Mouse (Mus musculus) forebrain, postnatal 0 days (tissue): ENCODE data around the gene Vsx1. TPM values are rescaled to one million over a fixed set of nuclear protein-coding genes. Genes with fewer than 3 reads are reported as not detected.

Source experiments
- ATAC-seq: fragments of 200-750 bp; cut with Nextera tagmentation; 2 replicates; pipeline ENCODE4 v1.8.0; 2017; ENCODE audit warnings: mild to moderate bottlenecking, moderate library complexity
- DNase-seq: peaks from one replicate; pipeline ENCODE4 v3.0.0-alpha.2; 2015
- H3K27ac ChIP-seq: fragments of 300-500 bp; sonication (generic); 2 replicates; pipeline ENCODE4 v1.5.1; 2014; ENCODE audit warnings: low read depth, mild to moderate bottlenecking, antibody characterized with exemption, low read length, moderate library complexity, mixed read lengths
- H3K27me3 ChIP-seq: fragments of 300-500 bp; sonication (generic); 2 replicates; pipeline ENCODE4 v1.6.1; 2014; ENCODE audit warnings: mild to moderate bottlenecking, low read length, mixed read lengths; ENCODE audit not compliant: insufficient read depth
- H3K36me3 ChIP-seq: fragments of 300-500 bp; sonication (generic); 2 replicates; pipeline ENCODE4 v1.6.1; 2014; ENCODE audit warnings: mild to moderate bottlenecking, moderate library complexity; ENCODE audit not compliant: insufficient read depth
- H3K4me1 ChIP-seq: fragments of 300-500 bp; sonication (generic); 2 replicates; pipeline ENCODE4 v1.6.1; 2014; ENCODE audit warnings: antibody characterized with exemption; ENCODE audit not compliant: insufficient read depth
- H3K4me2 ChIP-seq: fragments of 300-500 bp; sonication (generic); 2 replicates; pipeline ENCODE4 v1.6.1; 2014; ENCODE audit warnings: low read depth, mild to moderate bottlenecking, moderate library complexity
- H3K4me3 ChIP-seq: fragments of 300-500 bp; sonication (generic); 2 replicates; pipeline ENCODE4 v1.5.1; 2014; ENCODE audit warnings: low read depth, low read length, mixed read lengths
- H3K9ac ChIP-seq: fragments of 300-500 bp; sonication (generic); 2 replicates; pipeline ENCODE4 v1.6.1; 2014; ENCODE audit warnings: mild to moderate bottlenecking
- H3K9me3 ChIP-seq: fragments of 300-500 bp; sonication (generic); 2 replicates; pipeline ENCODE4 v1.6.1; 2016; ENCODE audit warnings: low read length
- CTCF ChIP-seq: sonication (generic); IDR thresholded peaks from 2 replicates; pipeline ENCODE4 v1.5.1; 2016; ENCODE audit warnings: antibody characterized with exemption, control low read depth, low read depth
- WGBS: fragments of 180-500 bp; shearing (Covaris S2); extraction: QIAGEN DNeasy Blood & Tissue Kit; methylation state at CpG from one replicate; pipeline ENCODE4 v1.1.7; 2014; 5-methylcytosine and 5-hydroxymethylcytosine counted together
- polyA plus RNA-seq: library from polyadenylated mRNA; unstranded; fragments of >200 nt; fragmentation: Nextera tagmentation; extraction: Ambion mirVana; gene quantifications from 2 replicates; pipeline ENCODE4 v1.2.1, GENCODE M21; 2015
- total RNA-seq: library from RNA; depleted of rRNA; stranded (reverse); fragments of >200 nt; gene quantifications from 2 replicates; pipeline ENCODE4 v1.2.3, GENCODE M21; 2014

The Vsx1 gene
- total and polyA plus RNA-seq, 2 experiments from 2014 or later: 0.13 TPM; not detected in 1

- peak within 1 kb of the TSS; percentile 60 for H3K9ac ChIP-seq
- H3K4me2 ChIP-seq: peak within 1 kb of the TSS; percentile 93
- H3K9me3 ChIP-seq: no peaks in the 10 kb centered on the region
- H3K36me3 ChIP-seq: no peaks in the 10 kb centered on the region
- ATAC-seq (peak; percentile 68), DNase-seq (peak; percentile 52)
- H3K4me1 ChIP-seq: peaks cover 17% of the 10 kb centered on the region; the same call in 1 of the 2 replicates
- peak within 1 kb of the TSS; percentile 69 for H3K27ac ChIP-seq
- H3K4me3 ChIP-seq: peak within 1 kb of the TSS; percentile 66
- no peak for TF ChIP-seq CTCF
- WGBS: 3% methylated on average over 59 of the region's 61 CpGs
- no peaks in the 10 kb centered on the region for H3K27me3 ChIP-seq
Observed at GRCm38 (mm10) chr2:150667820-150668766, 21.1 kb downstream of the Vsx1 start, which contains the start of gene Acss1. TSS of gene Acss1 (minus strand) at chr2:150668500.

GRCm38 (mm10) chr2:150667065-150667819 is 21.9 kb downstream of the Vsx1 start:
- ATAC-seq: peak; percentile 60
- DNase-seq: peak; percentile 58
- WGBS: 3% methylated on average over 17 of the region's 17 CpGs
- no peaks in the 10 kb centered on the region for H3K9me3 ChIP-seq
- peaks cover 20% of the 10 kb centered on the region; the same call in 1 of the 2 replicates for H3K4me1 ChIP-seq
- no peaks in the 10 kb centered on the region for H3K36me3 ChIP-seq
- H3K4me2 ChIP-seq: peak overlapping the region; percentile 93
- H3K9ac ChIP-seq: peak overlapping the region; percentile 60
- no peak for TF ChIP-seq CTCF
- peak overlapping the region; percentile 66 for H3K4me3 ChIP-seq
- no peaks in the 10 kb centered on the region for H3K27me3 ChIP-seq
- H3K27ac ChIP-seq: peak overlapping the region; percentile 69

- no peak for TF ChIP-seq CTCF
- Histone ChIP-seq H3K27me3 (no peaks in the 10 kb centered on the region), H3K36me3 (no peaks in the 10 kb centered on the region), H3K9me3 (no peaks in the 10 kb centered on the region), H3K9ac (peak overlapping the region; percentile 60), H3K4me1 (peaks cover 20% of the 10 kb centered on the region; the same call in 1 of the 2 replicates), H3K27ac (no peak overlapping the region; the same call in 1 of the 2 replicates), H3K4me2 (peak overlapping the region; percentile 93), H3K4me3 (peak overlapping the region; percentile 66)
- WGBS: 29% methylated on average over 7 of the region's 7 CpGs
- ATAC-seq: no peak
- DNase-seq: no peak
Observed at GRCm38 (mm10) chr2:150666723-150667064, 22.5 kb downstream of the Vsx1 start.

GRCm38 (mm10) chr2:150665534-150666451 is 23.4 kb downstream of the Vsx1 start:
- Histone ChIP-seq H3K9me3 (no peaks in the 10 kb centered on the region), H3K27ac (no peak overlapping the region), H3K4me1 (peaks cover 27% of the 10 kb centered on the region; the same call in 1 of the 2 replicates), H3K36me3 (no peaks in the 10 kb centered on the region), H3K4me2 (peak overlapping the region; percentile 13; the same call in 1 of the 2 replicates), H3K27me3 (no peaks in the 10 kb centered on the region), H3K4me3 (no peak overlapping the region), H3K9ac (no peak overlapping the region)
- TF ChIP-seq CTCF: no peak
- no peak for ATAC-seq
- WGBS: 41% methylated on average over 10 of the region's 10 CpGs
- no peak for DNase-seq

GRCm38 (mm10) chr2:150665006-150665405 is 24.2 kb downstream of the Vsx1 start:
- 50% methylated on average over 2 of the region's 2 CpGs for WGBS
- Histone ChIP-seq H3K27me3 (no peaks in the 10 kb centered on the region), H3K9ac (no peak overlapping the region), H3K4me1 (peaks cover 30% of the 10 kb centered on the region; the same call in 1 of the 2 replicates), H3K36me3 (no peaks in the 10 kb centered on the region), H3K9me3 (no peaks in the 10 kb centered on the region), H3K27ac (no peak overlapping the region), H3K4me3 (no peak overlapping the region), H3K4me2 (no peak overlapping the region)
- ATAC-seq: no peak
- DNase-seq: no peak
- TF ChIP-seq CTCF: no peak
